Mouse (Mus musculus) thymus, adult 2 months (tissue): ENCODE results near the gene Efemp2. TPM values are rescaled to one million over a fixed set of nuclear protein-coding genes. Genes with fewer than 3 reads are reported as not detected.

Experiments
- DNase-seq: peaks from one replicate; pipeline ENCODE4 v3.0.0; 2021
- H3K27ac ChIP-seq: fragments of 200-500 bp; 2 replicates; pipeline ENCODE4 v1.5.1; 2012; ENCODE audit warnings: low read length, control low read depth; ENCODE audit not compliant: control insufficient read depth, insufficient read depth
- H3K27me3 ChIP-seq: fragments of 200-500 bp; 2 replicates; pipeline ENCODE4 v1.6.1; 2012; ENCODE audit warnings: mild to moderate bottlenecking, low read length, moderate library complexity, mixed read lengths; ENCODE audit not compliant: control insufficient read depth, insufficient read depth
- H3K36me3 ChIP-seq: fragments of 200-500 bp; 2 replicates; pipeline ENCODE4 v1.6.1; 2012; ENCODE audit warnings: mild to moderate bottlenecking, low read length, moderate library complexity; ENCODE audit not compliant: control insufficient read depth, insufficient read depth
- H3K4me1 ChIP-seq: fragments of 200-500 bp; replicated peaks from 2 replicates; pipeline ENCODE4 v1.6.1; 2012; ENCODE audit warnings: low read length; ENCODE audit not compliant: control insufficient read depth, insufficient read depth
- H3K4me3 ChIP-seq: fragments of 200-500 bp; 2 replicates; pipeline ENCODE4 v1.5.1; 2012; ENCODE audit warnings: mild to moderate bottlenecking, low read length, control low read depth, moderate library complexity; ENCODE audit not compliant: control insufficient read depth, insufficient read depth
- CTCF ChIP-seq: fragments of 200-500 bp; IDR thresholded peaks from 2 replicates; pipeline ENCODE4 v1.5.1; 2012; ENCODE audit warnings: mild to moderate bottlenecking, control low read depth, low read length, moderate library complexity, borderline replicate concordance; ENCODE audit not compliant: control insufficient read depth, poor library complexity, insufficient read depth; ENCODE audit errors: extremely low read depth
- POLR2A ChIP-seq: fragments of 200-500 bp; IDR thresholded peaks from 2 replicates; pipeline ENCODE4 v1.6.1; 2012; ENCODE audit warnings: mild to moderate bottlenecking, low read length, control low read depth, moderate library complexity; ENCODE audit not compliant: control insufficient read depth, poor library complexity, insufficient read depth; ENCODE audit errors: extremely low read depth
- WGBS: fragments of 180-500 bp; shearing (Covaris S2); methylation state at CpG from one replicate; pipeline ENCODE4 v1.1.7; 2018; 5-methylcytosine and 5-hydroxymethylcytosine counted together
- polyA plus RNA-seq: library from polyadenylated mRNA; depleted of rRNA; stranded (reverse); fragments of >200 nt; gene quantifications from 2 replicates; pipeline ENCODE4 v1.2.3, GENCODE M21; 2012

Gene Efemp2
- polyA plus RNA-seq, 1 experiment, result 21.6 TPM

DNA sequence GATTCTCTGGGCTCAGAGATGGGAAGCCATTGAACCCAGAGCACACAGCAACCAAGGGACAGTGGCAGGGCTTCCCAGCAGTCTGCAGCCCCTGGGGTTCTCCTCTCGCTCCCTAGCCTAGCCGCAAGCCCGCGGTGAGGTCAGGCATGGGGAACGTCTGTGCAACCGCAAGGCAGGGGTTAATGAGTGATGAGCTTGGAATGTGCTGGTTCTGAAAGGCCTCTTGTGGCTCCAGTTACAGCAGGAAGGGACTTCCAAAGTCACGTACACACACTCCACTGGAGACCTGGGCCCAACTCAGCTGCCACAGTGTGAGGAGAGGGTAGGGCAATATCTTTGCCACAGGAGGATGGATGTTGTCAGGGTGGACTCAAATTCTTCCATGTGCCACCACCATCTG is 28.8 kb upstream of the Efemp2 start:
- WGBS, result 71% methylated on average over 7 of the region's 7 CpGs
- peaks cover 20% of the 10 kb centered on the region for H3K4me1 ChIP-seq
- no peak for DNase-seq
- no peaks in the 10 kb centered on the region for H3K36me3 ChIP-seq
- no peak overlapping the region for H3K4me3 ChIP-seq
- H3K27me3 ChIP-seq, result peaks cover 14% of the 10 kb centered on the region
- TF ChIP-seq CTCF (no peak), POLR2A (no peak)
- no peak overlapping the region for H3K27ac ChIP-seq

DNA sequence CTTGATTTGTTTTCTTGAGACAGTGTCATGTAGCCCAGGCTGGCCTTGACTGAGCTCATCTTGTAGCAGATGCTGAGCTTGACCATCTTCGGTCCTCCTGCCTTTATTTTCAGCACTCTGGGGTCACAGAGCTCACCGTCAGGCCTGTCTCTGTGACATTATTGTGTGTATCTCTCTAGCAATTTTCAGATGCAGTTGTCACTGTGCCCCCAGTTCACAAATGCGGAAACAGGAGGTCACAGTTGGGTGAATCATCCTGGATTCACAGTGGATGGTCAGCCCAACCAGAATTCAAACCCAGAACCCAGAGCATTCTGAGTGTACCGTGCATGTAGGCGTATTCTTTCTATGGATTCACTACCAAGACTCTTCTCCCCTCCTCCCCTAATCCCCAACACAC is 28.0 kb upstream of the Efemp2 start:
- H3K36me3 ChIP-seq, result no peaks in the 10 kb centered on the region
- H3K27ac ChIP-seq, result no peak overlapping the region
- H3K4me1 ChIP-seq, result peaks cover 20% of the 10 kb centered on the region
- TF ChIP-seq POLR2A (no peak), CTCF (no peak)
- no peak for DNase-seq
- WGBS, result 96% methylated on average over 5 of the region's 5 CpGs
- H3K4me3 ChIP-seq, result no peak overlapping the region
- peaks cover 14% of the 10 kb centered on the region for H3K27me3 ChIP-seq

DNA sequence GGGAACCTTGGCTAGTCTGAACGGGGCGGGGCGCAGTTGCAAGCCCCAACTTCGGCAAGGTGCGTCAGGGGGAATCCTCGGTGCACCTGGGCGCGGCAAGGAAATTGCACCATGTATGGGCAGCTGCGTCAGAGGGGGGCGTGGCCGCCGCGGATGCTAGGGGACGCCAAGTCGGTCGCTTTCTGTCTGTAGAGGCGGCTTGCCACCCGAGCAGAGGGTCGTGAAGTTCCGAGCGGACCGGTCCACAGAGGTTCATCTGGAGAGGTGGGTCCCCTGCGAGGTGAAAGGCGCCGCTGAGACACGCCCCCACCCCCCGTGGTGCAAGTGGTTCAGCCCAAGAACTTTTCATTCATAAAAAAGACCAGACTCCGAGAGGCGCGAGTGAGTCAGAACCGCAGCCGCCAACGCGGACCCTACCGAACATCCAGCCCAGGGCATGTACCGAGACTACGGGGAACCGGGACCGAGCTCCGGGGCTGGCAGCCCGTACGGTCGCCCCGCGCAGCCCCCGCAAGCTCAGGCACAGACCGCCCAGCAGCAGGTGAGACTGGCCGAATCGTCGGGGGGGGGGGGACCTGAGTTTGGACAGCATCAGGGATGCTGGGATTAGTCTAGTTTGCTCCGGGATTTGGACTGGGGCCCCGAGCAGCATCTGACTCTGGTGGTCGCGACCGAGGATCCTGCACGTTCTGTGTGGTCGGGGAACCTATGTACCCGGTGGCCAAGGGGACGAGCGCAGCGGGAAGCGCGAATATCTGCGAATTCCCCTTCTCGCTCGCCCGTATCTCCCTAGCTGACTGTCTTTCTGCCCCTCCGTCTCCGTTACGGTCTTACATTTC is 26.0 kb upstream of the Efemp2 start, which contains the start of gene Fosl1:
TSS of gene Fosl1 (plus strand) at position 33 of the 839 bp plus-strand sequence.
- Histone ChIP-seq H3K4me3 (peak within 1 kb of the TSS; percentile 42), H3K4me1 (peaks cover 20% of the 10 kb centered on the region), H3K27me3 (peaks cover 14% of the 10 kb centered on the region), H3K36me3 (no peaks in the 10 kb centered on the region), H3K27ac (no peak within 1 kb of the TSS)
- WGBS, result under 1% methylated on average over 70 of the region's 70 CpGs
- TF ChIP-seq POLR2A (no peak), CTCF (no peak)
- DNase-seq, result peak; percentile 85

DNA sequence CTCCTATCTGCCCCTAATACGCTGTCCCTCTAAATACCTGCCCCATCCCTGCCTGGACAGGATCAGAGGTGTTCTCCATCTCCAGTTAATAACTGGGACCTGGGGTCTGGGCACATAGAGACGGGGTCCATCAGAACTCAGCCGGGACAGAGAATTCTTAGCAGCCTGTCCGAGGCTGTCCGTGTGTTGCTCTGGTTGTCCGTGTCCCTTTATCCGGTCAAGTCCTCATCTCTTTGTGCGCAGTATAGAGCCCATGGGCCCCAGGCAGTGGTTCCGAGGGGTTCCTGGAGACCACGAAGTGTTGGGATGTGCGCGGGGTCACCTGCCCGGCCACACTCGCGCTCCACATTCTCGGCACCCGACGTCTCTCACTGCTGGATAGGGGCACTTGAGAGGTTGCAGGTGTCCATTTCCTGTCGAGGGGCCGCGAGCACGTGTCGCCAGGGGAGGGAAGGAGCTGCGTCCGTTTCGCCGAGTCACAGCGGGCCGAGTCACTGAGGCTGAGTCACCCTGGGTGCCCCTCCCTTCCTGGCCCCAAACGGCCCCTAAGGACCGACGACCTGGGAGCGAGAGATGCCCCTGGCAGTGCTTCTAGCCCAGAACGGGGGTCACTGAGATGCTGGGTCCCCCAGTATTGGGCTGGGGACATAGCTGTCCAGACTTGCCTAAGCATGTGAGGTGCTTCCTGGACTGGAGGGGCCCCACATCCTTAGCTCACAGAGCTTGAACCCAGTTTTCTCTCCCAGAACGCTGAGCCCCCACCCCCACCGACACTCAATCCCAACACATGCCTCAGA is 25.2 kb upstream of the Efemp2 start:
- H3K4me3 ChIP-seq, result peak overlapping the region; percentile 42; the same call in 1 of the 2 replicates
- no peak overlapping the region for H3K27ac ChIP-seq
- no peak for DNase-seq
- no peak; the same call in 1 of the 2 replicates for TF ChIP-seq POLR2A
- no peaks in the 10 kb centered on the region for H3K36me3 ChIP-seq
- H3K4me1 ChIP-seq, result peaks cover 20% of the 10 kb centered on the region
- H3K27me3 ChIP-seq, result peaks cover 14% of the 10 kb centered on the region
- WGBS, result 3% methylated on average over 36 of the region's 36 CpGs

DNA sequence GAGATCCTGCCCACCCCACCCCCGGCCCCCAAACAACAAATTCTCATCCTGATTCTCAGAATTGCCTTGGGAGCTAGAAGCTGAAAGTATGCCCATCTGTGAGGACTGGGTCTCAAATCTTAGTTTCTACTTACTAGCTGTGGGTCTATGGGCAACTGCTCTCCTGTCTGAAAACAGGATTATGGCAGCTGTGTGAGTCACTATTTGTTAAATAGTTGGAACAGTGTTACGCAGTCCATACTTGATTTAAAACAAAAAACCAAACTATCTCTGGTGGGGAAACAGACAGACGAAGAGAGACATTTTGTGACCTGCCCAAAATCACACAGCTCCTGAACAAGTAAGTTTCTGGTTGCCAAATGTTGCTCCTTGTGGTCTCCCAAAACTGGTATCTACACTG is 24.1 kb upstream of the Efemp2 start:
- Histone ChIP-seq H3K27me3 (peaks cover 14% of the 10 kb centered on the region), H3K4me3 (no peak overlapping the region), H3K27ac (no peak overlapping the region), H3K4me1 (peaks cover 20% of the 10 kb centered on the region), H3K36me3 (no peaks in the 10 kb centered on the region)
- TF ChIP-seq POLR2A (no peak), CTCF (no peak)
- no peak for DNase-seq
- 91% methylated on average over 3 of the region's 3 CpGs for WGBS

DNA sequence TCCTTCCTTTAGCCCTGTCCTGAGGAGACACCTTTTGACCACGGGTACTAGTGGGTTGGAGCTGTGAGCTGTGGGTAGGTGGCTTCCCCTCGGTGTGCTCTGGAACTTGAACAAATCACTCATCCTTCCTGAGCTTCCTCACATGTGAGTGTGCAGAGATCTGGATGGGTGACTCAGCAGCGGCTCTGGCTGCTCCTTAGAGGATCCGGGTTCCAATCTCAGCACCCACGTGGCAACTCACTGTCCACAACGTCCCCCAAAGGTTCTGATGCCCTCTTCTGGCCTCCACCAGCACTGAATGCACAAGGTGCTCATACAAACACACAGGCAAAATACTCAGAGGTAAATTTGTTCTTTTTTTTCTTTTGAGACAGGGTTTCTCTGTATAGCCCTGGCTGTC is 22.0 kb upstream of the Efemp2 start:
- DNase-seq, result no peak
- WGBS, result 70% methylated on average over 6 of the region's 6 CpGs
- no peak overlapping the region for H3K4me3 ChIP-seq
- no peak for TF ChIP-seq POLR2A
- no peak for TF ChIP-seq CTCF
- peaks cover 33% of the 10 kb centered on the region for H3K4me1 ChIP-seq
- H3K27ac ChIP-seq, result no peak overlapping the region
- H3K27me3 ChIP-seq, result peaks cover 14% of the 10 kb centered on the region
- no peaks in the 10 kb centered on the region for H3K36me3 ChIP-seq
